Mouse (Mus musculus) liver, embryonic 14.5 days (tissue): ENCODE data around the gene Rcor1. TPM values are rescaled to one million over a fixed set of nuclear protein-coding genes. Genes with fewer than 3 reads are reported as not detected.
A peak's percentile ranks its signal among the peaks of the same experiment; 100 is the strongest.

ENCODE experiments used
- ATAC-seq: fragments of 200-750 bp; cut with Nextera tagmentation; 2 replicates; pipeline ENCODE4 v1.8.0; 2017; ENCODE audit warnings: moderate number of reproducible peaks, mild to moderate bottlenecking, moderate library complexity; ENCODE audit not compliant: insufficient read depth
- DNase-seq, 3 experiments: peaks; one replicate each; pipeline ENCODE4 v3.0.0-alpha.2; 2012 to 2013; ENCODE audit warnings: low read depth in 3 of 3, low spot score in 3 of 3
- H3K27ac ChIP-seq: fragments of 300-500 bp; sonication (generic); 2 replicates; pipeline ENCODE4 v1.5.1; 2014; ENCODE audit warnings: moderate library complexity, mild to moderate bottlenecking, control low read depth, inconsistent platforms
- H3K27me3 ChIP-seq: fragments of 300-500 bp; sonication (generic); 2 replicates; pipeline ENCODE4 v1.6.1; 2014; ENCODE audit warnings: mild to moderate bottlenecking, low read length, moderate library complexity; ENCODE audit not compliant: control insufficient read depth, insufficient read depth
- H3K36me3 ChIP-seq: fragments of 300-500 bp; sonication (generic); replicated peaks from 2 replicates; pipeline ENCODE4 v1.6.1; 2014; ENCODE audit warnings: low read depth; ENCODE audit not compliant: control insufficient read depth, insufficient read depth
- H3K4me1 ChIP-seq, 2 experiments: fragments of 200-500 bp in 1 of 2; fragments of 300-500 bp in 1 of 2; sonication (generic) in 1 of 2; replicated peaks; 2 replicates each; pipeline ENCODE4 v1.6.1; 2012 to 2014; ENCODE audit warnings: antibody characterized with exemption in 1 of 2, inconsistent platforms in 1 of 2, low read length in 1 of 2; ENCODE audit not compliant: control insufficient read depth in 2 of 2, insufficient read depth in 2 of 2
- H3K4me2 ChIP-seq: fragments of 300-500 bp; sonication (generic); 2 replicates; pipeline ENCODE4 v1.6.1; 2014; ENCODE audit warnings: low read depth, mild to moderate bottlenecking, control low read depth, moderate library complexity
- H3K4me3 ChIP-seq, 2 experiments: fragments of 200-500 bp in 1 of 2; fragments of 300-500 bp in 1 of 2; sonication (generic) in 1 of 2; 2 replicates each; pipeline ENCODE4 v1.5.1; 2012 to 2014; ENCODE audit warnings: low read depth in 2 of 2, low read length in 2 of 2, mild to moderate bottlenecking in 2 of 2, control low read depth in 1 of 2, inconsistent platforms in 1 of 2, moderate library complexity in 1 of 2; ENCODE audit not compliant: insufficient read depth in 1 of 2
- H3K9ac ChIP-seq: fragments of 300-500 bp; sonication (generic); replicated peaks from 2 replicates; pipeline ENCODE4 v1.6.1; 2014; ENCODE audit warnings: mild to moderate bottlenecking, control low read depth, moderate library complexity
- H3K9me3 ChIP-seq: fragments of 300-500 bp; sonication (generic); 2 replicates; pipeline ENCODE4 v1.6.1; 2016; ENCODE audit warnings: low read length, mixed read lengths; ENCODE audit not compliant: control insufficient read depth
- CTCF ChIP-seq: IDR thresholded peaks from 2 replicates; pipeline ENCODE4 v1.5.1; 2016; ENCODE audit warnings: antibody characterized with exemption, low read depth, control low read depth
- EP300 ChIP-seq: IDR thresholded peaks from 2 replicates; pipeline ENCODE4 v1.6.1; 2016; ENCODE audit warnings: antibody characterized with exemption, low read depth
- WGBS: fragments of 180-500 bp; shearing (Covaris S2); extraction: QIAGEN DNeasy Blood & Tissue Kit; methylation state at CpG from one replicate; pipeline ENCODE4 v1.1.7; 2014; ENCODE audit not compliant: insufficient replicate concordance; 5-methylcytosine and 5-hydroxymethylcytosine counted together
- polyA plus RNA-seq, 2 experiments: library from polyadenylated mRNA; depleted of rRNA in 1 of 2; stranded (reverse) in 1 of 2; unstranded in 1 of 2; fragments of >200 nt; fragmentation: Nextera tagmentation in 1 of 2; extraction: Ambion mirVana in 1 of 2; gene quantifications; 2 replicates each; pipeline versions ENCODE4 v1.2.1 to v1.2.3; 2012 to 2014

Gene Rcor1
- polyA plus RNA-seq, 2 experiments: 5.8 to 9.1 TPM

- WGBS: 80% methylated on average over 9 of the region's 9 CpGs
- DNase-seq: no peak
- TF ChIP-seq EP300 (no peak), CTCF (no peak)
- no peaks in the 10 kb centered on the region for H3K27me3 ChIP-seq
- H3K9ac ChIP-seq: no peak overlapping the region
- H3K4me3 ChIP-seq: no peak overlapping the region
- no peaks in the 10 kb centered on the region for H3K9me3 ChIP-seq
- no peak for ATAC-seq
- H3K4me1 ChIP-seq: no peaks in the 10 kb centered on the region
- no peak overlapping the region for H3K27ac ChIP-seq
- peaks cover 4% of the 10 kb centered on the region for H3K36me3 ChIP-seq
- H3K4me2 ChIP-seq: no peak overlapping the region
These were observed 82.0 kb downstream of the Rcor1 start for GRCm38 (mm10) chr12:111120976-111121645.

- Histone ChIP-seq H3K27ac (no peak overlapping the region), H3K4me1 (no peaks in the 10 kb centered on the region), H3K9me3 (no peaks in the 10 kb centered on the region), H3K27me3 (no peaks in the 10 kb centered on the region), H3K36me3 (peaks cover 4% of the 10 kb centered on the region), H3K9ac (no peak overlapping the region), H3K4me3 (no peak overlapping the region), H3K4me2 (no peak overlapping the region)
- TF ChIP-seq EP300: no peak
- peak; percentile 89 for TF ChIP-seq CTCF
- DNase-seq (peak; percentile 22 to 35 (median 29)), ATAC-seq (peak; percentile 13; the same call in 1 of the 2 replicates)
These were observed 83.2 kb downstream of the Rcor1 start for GRCm38 (mm10) chr12:111122332-111122852.

- Histone ChIP-seq H3K4me3 (no peak overlapping the region), H3K9ac (no peak overlapping the region), H3K4me1 (no peaks in the 10 kb centered on the region), H3K4me2 (no peak overlapping the region), H3K9me3 (no peaks in the 10 kb centered on the region), H3K27me3 (no peaks in the 10 kb centered on the region), H3K27ac (no peak overlapping the region), H3K36me3 (no peaks in the 10 kb centered on the region)
- ATAC-seq (no peak), DNase-seq (no peak)
- TF ChIP-seq EP300: no peak
- TF ChIP-seq CTCF: no peak
- WGBS: 77% methylated on average over 14 of the region's 14 CpGs
These were observed 85.6 kb downstream of the Rcor1 start for GRCm38 (mm10) chr12:111124601-111125260.

GRCm38 (mm10) chr12:111125666-111126065 is 86.5 kb downstream of the Rcor1 start:
- Histone ChIP-seq H3K9ac (no peak overlapping the region), H3K27me3 (no peaks in the 10 kb centered on the region), H3K36me3 (no peaks in the 10 kb centered on the region), H3K9me3 (no peaks in the 10 kb centered on the region), H3K27ac (no peak overlapping the region), H3K4me1 (no peaks in the 10 kb centered on the region), H3K4me3 (no peak overlapping the region), H3K4me2 (no peak overlapping the region)
- DNase-seq (no peak), ATAC-seq (no peak)
- TF ChIP-seq EP300 (no peak), CTCF (no peak)
- 58% methylated on average over 6 of the region's 6 CpGs for whole genome bisulfite sequencing

GRCm38 (mm10) chr12:111134169-111134568 is 95.0 kb downstream of the Rcor1 start:
- DNase-seq: no peak
- ATAC-seq: no peak
- 0 out of 4 replicates have a peak, but pooled peaks cover 0 to 2% of the 10 kb centered on the region in 2 experiments for H3K4me1 ChIP-seq
- H3K27me3 ChIP-seq: no peaks in the 10 kb centered on the region
- no peak overlapping the region for H3K27ac ChIP-seq
- no peaks in the 10 kb centered on the region for H3K36me3 ChIP-seq
- TF ChIP-seq CTCF: no peak
- no peak for TF ChIP-seq EP300
- H3K9ac ChIP-seq: no peak overlapping the region
- no peak overlapping the region for H3K4me3 ChIP-seq
- H3K4me2 ChIP-seq: no peak overlapping the region
- WGBS: 64% methylated on average over 7 of the region's 7 CpGs
- no peaks in the 10 kb centered on the region for H3K9me3 ChIP-seq
